9 mouse cellular contexts compared by ENCODE assay signal in genomic region chr5:120251697-120252401, GRCm38 (mm10).
A peak's percentile ranks its signal among the peaks of the same experiment; 100 is the strongest.
DNase-seq lines count a peak whose midpoint lies in the region; ATAC-seq lines count a peak whose summit lies in the region.
"Had no signal": no experiment of that assay in that cellular context is flagged by ENCODE, and none has a peak within 500 bp of the region (broad histone marks: within the 10 kb centered on the region; RNA-seq: fewer than 3 reads in every experiment).

No protein-coding gene starts in this region.

- H3K4me3 ChIP-seq in kidney, embryonic 16.5 days (ENCODE audit: low read length) = peak overlapping the region; percentile 22
- H3K4me3 ChIP-seq in forebrain, embryonic 12.5 days (replicated peaks) = 0 out of 2 replicates have a peak overlapping the region, but pooled peaks have one; percentile 13
- H3K4me3 ChIP-seq in limb, embryonic 10.5 days = peak overlapping the region; percentile 25
- 0 out of 2 replicates have a peak overlapping the region, but pooled peaks have one; percentile 4 for H3K4me3 ChIP-seq in neural tube, embryonic 15.5 days (replicated peaks)

- no peak overlapping the region for H3K27ac ChIP-seq in kidney, embryonic 16.5 days (ENCODE audit: low read length)
- peak overlapping the region; percentile 25; the same call in 1 of the 2 replicates for H3K27ac ChIP-seq in forebrain, embryonic 12.5 days
- no peak overlapping the region for H3K27ac ChIP-seq in limb, embryonic 10.5 days
- peak overlapping the region; percentile 84 for H3K27ac ChIP-seq in neural tube, embryonic 15.5 days (replicated peaks)

- H3K27me3 ChIP-seq in kidney, embryonic 16.5 days (ENCODE audit: insufficient read depth, low read length) = peaks cover 34% of the 10 kb centered on the region
- peaks cover 50% of the 10 kb centered on the region for H3K27me3 ChIP-seq in forebrain, embryonic 12.5 days
- H3K27me3 ChIP-seq in limb, embryonic 10.5 days (ENCODE audit: low read depth, poor library complexity, severe bottlenecking) = peaks cover 80% of the 10 kb centered on the region
- H3K27me3 ChIP-seq in neural tube, embryonic 15.5 days (replicated peaks) = no peaks in the 10 kb centered on the region; the same call in 1 of the 2 replicates

- no peak for DNase-seq in kidney, postnatal 4 days
- no peak for DNase-seq in limb, embryonic 10.5 days (ENCODE audit: low spot score)
- DNase-seq in gastrocnemius, adult 18-20 months (ENCODE audit: low spot score) = no peak
- no peak for DNase-seq in MN1 (ENCODE audit: low spot score)
- no peak for DNase-seq in spleen, postnatal 10 days (ENCODE audit: low spot score in 2 of 2)

- H3K9ac ChIP-seq in kidney, embryonic 16.5 days (replicated peaks; ENCODE audit: low read length) = no peak overlapping the region
- no peak overlapping the region for H3K9ac ChIP-seq in forebrain, embryonic 12.5 days
- 0 out of 2 replicates have a peak overlapping the region, but pooled peaks have one; percentile 15 for H3K9ac ChIP-seq in neural tube, embryonic 15.5 days (replicated peaks)

- no peaks in the 10 kb centered on the region for H3K9me3 ChIP-seq in kidney, embryonic 16.5 days (ENCODE audit: low read length)
- no peaks in the 10 kb centered on the region for H3K9me3 ChIP-seq in forebrain, embryonic 12.5 days
- H3K9me3 ChIP-seq in limb, embryonic 10.5 days (replicated peaks) = no peaks in the 10 kb centered on the region
- H3K9me3 ChIP-seq in neural tube, embryonic 15.5 days (replicated peaks) = no peaks in the 10 kb centered on the region

- WGBS in kidney, embryonic 16.5 days = 8% methylated on average over 22 of the region's 22 CpGs
- 18% methylated on average over 22 of the region's 22 CpGs for WGBS in forebrain, embryonic 12.5 days
- WGBS in limb, embryonic 10.5 days = 12% methylated on average over 22 of the region's 22 CpGs
- 7% methylated on average over 22 of the region's 22 CpGs for WGBS in neural tube, embryonic 15.5 days

- peak overlapping the region; percentile 47 for H3K4me2 ChIP-seq in kidney, embryonic 16.5 days (replicated peaks; ENCODE audit: low read depth, low read length)
- peak overlapping the region; percentile 44 for H3K4me2 ChIP-seq in forebrain, embryonic 12.5 days
- peak overlapping the region; percentile 39 for H3K4me2 ChIP-seq in neural tube, embryonic 15.5 days

- no peaks in the 10 kb centered on the region for H3K36me3 ChIP-seq in kidney, embryonic 16.5 days (ENCODE audit: insufficient read depth, low read length)
- H3K36me3 ChIP-seq in forebrain, embryonic 12.5 days (replicated peaks) = no peaks in the 10 kb centered on the region
- no peaks in the 10 kb centered on the region for H3K36me3 ChIP-seq in limb, embryonic 10.5 days
- no peaks in the 10 kb centered on the region for H3K36me3 ChIP-seq in neural tube, embryonic 15.5 days

- ATAC-seq in kidney, embryonic 16.5 days (ENCODE audit: low FRiP score, low TSS enrichment) = peak; percentile 42; the same call in 1 of the 2 replicates
- peak; percentile 79 for ATAC-seq in forebrain, embryonic 12.5 days (ENCODE audit: low FRiP score)
- peak; percentile 84 for ATAC-seq in neural tube, embryonic 15.5 days (ENCODE audit: low FRiP score)
- ATAC-seq: Patski had no signal

- peaks cover 5% of the 10 kb centered on the region; the same call in 1 of the 2 replicates for H3K4me1 ChIP-seq in kidney, embryonic 16.5 days (ENCODE audit: insufficient read depth, low read length)
- peaks cover 7% of the 10 kb centered on the region; the same call in 1 of the 2 replicates for H3K4me1 ChIP-seq in forebrain, embryonic 12.5 days
- peaks cover 8% of the 10 kb centered on the region for H3K4me1 ChIP-seq in limb, embryonic 10.5 days
- peaks cover 16% of the 10 kb centered on the region for H3K4me1 ChIP-seq in neural tube, embryonic 15.5 days

Comparison
In these comparisons a context has a peak if more than half of its experiments do, and no peak if none do; other contexts are left out.
1. H3K27ac ChIP-seq: peak in forebrain, embryonic 12.5 days (single experiment) and neural tube, embryonic 15.5 days (single experiment); none in kidney, embryonic 16.5 days (single experiment) and limb, embryonic 10.5 days (single experiment).
2. Peak in every context shown above with its lines, with median percentiles within 50 percentile points of each other: ATAC-seq, H3K4me2 ChIP-seq and H3K4me3 ChIP-seq.